ENCODE assay signal across 25 mouse cellular contexts in the genomic region with DNA sequence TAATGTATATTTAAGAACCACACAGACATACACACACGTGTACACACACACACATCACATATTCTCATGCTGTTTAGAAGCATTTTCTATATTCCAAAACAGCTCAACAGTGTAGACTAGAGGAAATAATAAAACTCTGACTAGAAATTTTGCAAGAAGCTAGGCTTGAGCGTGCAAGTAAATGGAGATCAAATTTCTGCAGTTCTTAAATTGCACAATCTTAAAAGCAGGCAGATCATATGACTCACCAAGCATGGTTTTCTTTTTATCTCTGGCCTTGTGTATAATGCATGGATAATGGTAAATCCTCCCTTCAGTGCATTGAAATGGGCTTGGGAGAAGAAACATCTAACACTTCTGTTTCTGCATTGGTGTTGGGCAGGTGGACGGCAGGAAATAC.
DNase-seq lines count a peak whose midpoint lies in the region; ATAC-seq and TF ChIP-seq lines count a peak whose summit lies in the region.
"Had no signal": no experiment of that assay in that cellular context is flagged by ENCODE, and none has a peak within 500 bp of the region (broad histone marks: within the 10 kb centered on the region; RNA-seq: fewer than 3 reads in every experiment).

No protein-coding gene starts in this region.

- H3K27ac ChIP-seq in kidney, postnatal 0 days = no peak overlapping the region
- H3K27ac ChIP-seq in kidney, adult 2 months (ENCODE audit: insufficient read depth, low read depth, low read length) = no peak overlapping the region
- H3K27ac ChIP-seq in midbrain, postnatal 0 days (ENCODE audit: low read depth, low read length) = no peak overlapping the region
- H3K27ac ChIP-seq in midbrain, embryonic 10.5 days (replicated peaks) = no peak overlapping the region
- H3K27ac ChIP-seq: embryonic facial prominence, embryonic 13.5 days; forebrain, embryonic 10.5 days; forebrain, embryonic 13.5 days; heart, adult 2 months; hindbrain, embryonic 12.5 days; hindbrain, embryonic 15.5 days had no signal

- no peaks in the 10 kb centered on the region for H3K27me3 ChIP-seq in kidney, postnatal 0 days (ENCODE audit: insufficient read depth, low read length)
- H3K27me3 ChIP-seq in kidney, adult 2 months (replicated peaks; ENCODE audit: control insufficient read depth, insufficient read depth, low read length) = no peaks in the 10 kb centered on the region
- H3K27me3 ChIP-seq in midbrain, postnatal 0 days (ENCODE audit: insufficient read depth, low read length) = no peaks in the 10 kb centered on the region
- no peaks in the 10 kb centered on the region for H3K27me3 ChIP-seq in midbrain, embryonic 10.5 days (ENCODE audit: low read depth, poor library complexity, severe bottlenecking)
- H3K27me3 ChIP-seq: CH12.LX; embryonic facial prominence, embryonic 13.5 days; forebrain, embryonic 13.5 days; hindbrain, embryonic 12.5 days; hindbrain, embryonic 15.5 days had no signal

- ATAC-seq in kidney, postnatal 0 days (replicated peaks; ENCODE audit: low FRiP score, low read depth) = no peak
- no peak for ATAC-seq in midbrain, postnatal 0 days (ENCODE audit: low FRiP score)
- ATAC-seq: forebrain, embryonic 13.5 days; forebrain, embryonic 16.5 days had no signal

- no peak overlapping the region for H3K4me3 ChIP-seq in kidney, postnatal 0 days (replicated peaks; ENCODE audit: low read depth, low read length)
- H3K4me3 ChIP-seq in kidney, adult 2 months (ENCODE audit: insufficient read depth, low read depth, low read length) = no peak overlapping the region
- H3K4me3 ChIP-seq in midbrain, postnatal 0 days (ENCODE audit: low read depth, low read length) = no peak overlapping the region
- H3K4me3 ChIP-seq in midbrain, embryonic 10.5 days = no peak overlapping the region
- H3K4me3 ChIP-seq: embryonic facial prominence, embryonic 13.5 days; forebrain, embryonic 10.5 days; forebrain, embryonic 13.5 days; heart, adult 2 months; hindbrain, embryonic 12.5 days; hindbrain, embryonic 15.5 days had no signal

- no peaks in the 10 kb centered on the region for H3K4me1 ChIP-seq in kidney, postnatal 0 days (replicated peaks; ENCODE audit: insufficient read depth, low read length)
- H3K4me1 ChIP-seq in kidney, adult 2 months (ENCODE audit: control insufficient read depth, insufficient read depth, low read length) = no peaks in the 10 kb centered on the region
- no peaks in the 10 kb centered on the region for H3K4me1 ChIP-seq in midbrain, postnatal 0 days (ENCODE audit: insufficient read depth, low read length)
- no peaks in the 10 kb centered on the region for H3K4me1 ChIP-seq in midbrain, embryonic 10.5 days
- H3K4me1 ChIP-seq: embryonic facial prominence, embryonic 13.5 days; forebrain, embryonic 10.5 days; forebrain, embryonic 13.5 days; hindbrain, embryonic 12.5 days; hindbrain, embryonic 15.5 days had no signal

- H3K4me2 ChIP-seq in kidney, postnatal 0 days (ENCODE audit: low read length) = no peak overlapping the region
- no peak overlapping the region for H3K4me2 ChIP-seq in midbrain, postnatal 0 days (ENCODE audit: low read depth, low read length, poor library complexity, severe bottlenecking)
- H3K4me2 ChIP-seq: embryonic facial prominence, embryonic 13.5 days; forebrain, embryonic 13.5 days; heart, embryonic 11.5 days; hindbrain, embryonic 12.5 days; hindbrain, embryonic 15.5 days had no signal

- no peaks in the 10 kb centered on the region for H3K36me3 ChIP-seq in kidney, postnatal 0 days (ENCODE audit: insufficient read depth, low read length)
- H3K36me3 ChIP-seq in kidney, adult 2 months (ENCODE audit: control insufficient read depth, insufficient read depth, low read length) = no peaks in the 10 kb centered on the region
- H3K36me3 ChIP-seq in midbrain, postnatal 0 days (ENCODE audit: insufficient read depth, low read length) = no peaks in the 10 kb centered on the region
- no peaks in the 10 kb centered on the region for H3K36me3 ChIP-seq in midbrain, embryonic 10.5 days
- H3K36me3 ChIP-seq: embryonic facial prominence, embryonic 13.5 days; forebrain, embryonic 10.5 days; G1E; hindbrain, embryonic 12.5 days; hindbrain, embryonic 15.5 days had no signal

- no peak for TF ChIP-seq POLR2A in kidney, adult 2 months (IDR thresholded peaks at IDR 0.05; ENCODE audit: low read depth, low read length)

- H3K9ac ChIP-seq in kidney, postnatal 0 days (ENCODE audit: low read depth, low read length) = no peak overlapping the region
- no peak overlapping the region for H3K9ac ChIP-seq in midbrain, postnatal 0 days (replicated peaks; ENCODE audit: low read length, poor library complexity, severe bottlenecking)
- H3K9ac ChIP-seq: embryonic facial prominence, embryonic 13.5 days; forebrain, embryonic 13.5 days; hindbrain, embryonic 12.5 days; hindbrain, embryonic 15.5 days had no signal

- 55% methylated on average over 3 of the region's 3 CpGs for WGBS in kidney, postnatal 0 days
- WGBS in kidney, adult 2 months = 62% methylated on average over 3 of the region's 3 CpGs
- 88% methylated on average over 3 of the region's 3 CpGs for WGBS in midbrain, postnatal 0 days
- WGBS in midbrain, embryonic 10.5 days = 76% methylated on average over 3 of the region's 3 CpGs

- no peaks in the 10 kb centered on the region for H3K9me3 ChIP-seq in kidney, postnatal 0 days (replicated peaks; ENCODE audit: low read length)
- H3K9me3 ChIP-seq in midbrain, postnatal 0 days (ENCODE audit: low read length) = no peaks in the 10 kb centered on the region
- no peaks in the 10 kb centered on the region for H3K9me3 ChIP-seq in midbrain, embryonic 10.5 days (replicated peaks)
- H3K9me3 ChIP-seq: embryonic facial prominence, embryonic 13.5 days; forebrain, embryonic 10.5 days; forebrain, embryonic 13.5 days; hindbrain, embryonic 12.5 days; hindbrain, embryonic 15.5 days had no signal

- TF ChIP-seq CTCF in kidney, postnatal 0 days (IDR thresholded peaks at IDR 0.05; ENCODE audit: low read depth) = no peak
- no peak for TF ChIP-seq CTCF in kidney, adult 2 months (conservative IDR thresholded peaks at IDR 0.05; ENCODE audit: insufficient read depth, insufficient read length, low read depth, low read length)
- peak; percentile 10; the same call in 1 of the 2 replicates for TF ChIP-seq CTCF in midbrain, postnatal 0 days (IDR thresholded peaks at IDR 0.05)

- DNase-seq in kidney, postnatal 0 days (ENCODE audit: low spot score) = peak; percentile 2
- DNase-seq in kidney, adult 2 months = no peak
- no peak for DNase-seq in midbrain, postnatal 0 days (ENCODE audit: low spot score)
- no peak for DNase-seq in midbrain, embryonic 10.5 days (ENCODE audit: low spot score)
- peak; percentile 31 for DNase-seq in NIH3T3 (ENCODE audit: low read depth)
- DNase-seq in spleen, postnatal 14 days (ENCODE audit: low spot score in 2 of 2) = no peak
- DNase-seq in neural tube, embryonic 10.5 days (ENCODE audit: extremely low spot score, low spot score) = no peak
- DNase-seq: adrenal gland, adult 2 months; adrenal gland, postnatal 14 days; cerebellum, adult 11 months; cerebellum, adult 2 months; cerebellum, adult 9-11 months; cerebellum, postnatal 25 days; gastrocnemius, postnatal 10 days; gastrocnemius, postnatal 36 days; heart, adult 2 months had no signal

Comparison
In these comparisons a context has a peak if more than half of its experiments do, and no peak if none do; other contexts are left out.
1. DNase-seq: peak in kidney, postnatal 0 days (single experiment) and NIH3T3 (single experiment); none in kidney, adult 2 months (single experiment), midbrain, postnatal 0 days (single experiment), midbrain, embryonic 10.5 days (single experiment), spleen, postnatal 14 days (0 of 2) and neural tube, embryonic 10.5 days (single experiment).